Mouse (Mus musculus): ENCODE results near the gene Nxf1.

- TF ChIP-seq POLR2A (IDR thresholded peaks at IDR 0.05; ENCODE audit: control insufficient read depth in 1 of 2, insufficient read depth in 1 of 2, low read depth in 1 of 2, low read length in 2 of 2, poor library complexity in 1 of 2) (peak in 1 of 2 experiments; percentile 70; a peak in 2 of 4 replicates), MAX (IDR thresholded peaks at IDR 0.05; ENCODE audit: low read length) (no peak), UBTF (IDR thresholded peaks at IDR 0.05; ENCODE audit: borderline replicate concordance, insufficient read depth, low read depth, low read length) (no peak), EP300 (IDR thresholded peaks at IDR 0.05; ENCODE audit: low read depth in 1 of 2, low read length in 2 of 2) (no peak)
These were observed 29.3 kb upstream of the Nxf1 start for GRCm38 (mm10) chr19:8727495-8728114.

Measured in MEL (cell line).